Mouse (Mus musculus): ENCODE data around the gene Plcb4. TPM values are rescaled to one million over a fixed set of nuclear protein-coding genes. Genes with fewer than 3 reads are reported as not detected.
A peak's percentile ranks its signal among the peaks of the same experiment; 100 is the strongest.
"Not testable (repeated sequence)": the region's sequence is repeated elsewhere in the genome, so short reads cannot be mapped to it uniquely, and the experiment has no call there.

Gene Plcb4
- polyA plus RNA-seq, 1 experiment from 2014 or later = 26.5 TPM

GRCm38 (mm10) chr2:135966871-135967557 lies 308.2 kb downstream of the Plcb4 start:
- POLR2A ChIA-PET = no interaction called here
- no peaks in the 10 kb centered on the region for H3K27me3 ChIP-seq
- peak; percentile 67 for ATAC-seq
- no peak for DNase-seq (ENCODE audit: low read depth, low spot score)
- CTCF ChIA-PET = interaction anchor here (1.0 to 3.0 kb wide), 8 partner anchors 9 to 602 kb away, joined by 3 to 21 read pairs (median 4); no protein-coding TSS in a partner anchor
- in situ Hi-C loops (cut with MboI; ENCODE audit: low pct_unique_long_range_greater_than_20kb) = no loop called here
- peak; percentile 83 for TF ChIP-seq CTCF (IDR thresholded peaks at IDR 0.05)

- TF ChIP-seq CTCF (IDR thresholded peaks at IDR 0.05) = no peak
- no peaks in the 10 kb centered on the region for H3K27me3 ChIP-seq
- CTCF ChIA-PET = interaction anchor here (1.1 to 3.0 kb wide), 8 partner anchors 10 to 603 kb away, joined by 3 to 21 read pairs (median 4); no protein-coding TSS in a partner anchor
- ATAC-seq (peak; percentile 48), DNase-seq (ENCODE audit: low read depth, low spot score) (peak; percentile 17)
- in situ Hi-C loops (cut with MboI; ENCODE audit: low pct_unique_long_range_greater_than_20kb) = no loop called here
- POLR2A ChIA-PET = no interaction called here
Observed at GRCm38 (mm10) chr2:135968159-135968558, 309.3 kb downstream of the Plcb4 start.

DNA sequence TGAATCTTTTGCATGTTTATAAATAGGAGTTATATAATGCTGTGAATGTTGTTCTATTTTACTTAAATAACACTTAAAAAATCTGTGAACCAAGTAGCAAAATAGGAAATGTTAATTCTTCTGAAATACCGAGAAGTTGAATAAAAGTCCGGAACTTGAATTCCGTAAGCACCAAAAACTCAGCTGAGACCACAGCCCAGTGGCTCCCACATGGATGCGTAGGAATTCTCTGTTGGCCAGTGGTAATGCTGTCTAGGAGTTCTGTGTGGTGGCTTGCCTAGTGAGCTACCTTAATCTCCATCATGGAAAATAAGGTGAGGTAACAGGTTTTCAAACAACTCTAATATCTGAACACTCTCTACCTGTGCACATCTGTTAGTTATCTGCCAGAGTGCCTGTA lies 312.1 kb downstream of the Plcb4 start:
- ChIA-PET POLR2A (interaction anchor here (0.6 to 1.4 kb wide), 2 partner anchors 10 to 201 kb away, joined by 3 read pairs; no protein-coding TSS in a partner anchor), CTCF (interaction anchor here (1.1 to 3.3 kb wide), 2 partner anchors 14 to 31 kb away, joined by 3 to 12 read pairs; no protein-coding TSS in a partner anchor)
- in situ Hi-C loops (cut with MboI; ENCODE audit: low pct_unique_long_range_greater_than_20kb) = loop anchor here (5.0 kb wide), 1 partner anchor 166 kb away; no protein-coding TSS in a partner anchor
- H3K27me3 ChIP-seq = no peaks in the 10 kb centered on the region
- no peak for TF ChIP-seq CTCF (IDR thresholded peaks at IDR 0.05)
- DNase-seq (ENCODE audit: low read depth, low spot score) (no peak), ATAC-seq (no peak)

DNA sequence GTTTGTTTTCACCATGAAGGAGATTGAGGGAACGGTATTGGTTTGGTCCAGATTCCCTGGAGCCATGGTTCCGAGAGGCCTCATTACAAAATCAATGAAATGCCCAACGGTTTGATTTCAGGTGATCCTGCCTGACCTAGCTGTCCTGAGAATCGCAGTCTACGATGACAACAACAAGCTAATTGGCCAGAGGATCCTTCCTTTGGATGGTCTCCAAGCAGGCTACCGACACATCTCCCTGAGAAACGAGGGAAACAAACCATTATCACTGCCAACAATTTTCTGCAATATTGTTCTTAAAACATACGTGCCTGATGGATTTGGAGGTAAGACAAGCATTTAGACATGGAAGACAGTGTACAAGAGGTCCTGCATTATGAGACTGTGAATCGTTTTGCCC lies 317.2 kb downstream of the Plcb4 start:
- in situ Hi-C loops (cut with MboI; ENCODE audit: low pct_unique_long_range_greater_than_20kb) = no loop called here
- no peaks in the 10 kb centered on the region for H3K27me3 ChIP-seq
- CTCF ChIA-PET = interaction anchor here (1.4 kb wide), 1 partner anchor 10 kb away, joined by 3 read pairs; no protein-coding TSS in a partner anchor

GRCm38 (mm10) chr2:135978790-135979189 lies 320.0 kb downstream of the Plcb4 start:
- ChIA-PET POLR2A (no interaction called here), CTCF (interaction anchor here (1.6 kb wide), 1 partner anchor 14 kb away, joined by 4 read pairs; no protein-coding TSS in a partner anchor)
- DNase-seq (ENCODE audit: low read depth, low spot score) (no peak), ATAC-seq (no peak)
- no peak for TF ChIP-seq CTCF (IDR thresholded peaks at IDR 0.05)
- H3K27me3 ChIP-seq = no peaks in the 10 kb centered on the region
- in situ Hi-C loops (cut with MboI; ENCODE audit: low pct_unique_long_range_greater_than_20kb) = no loop called here

More for the DNA sequence above, 317.2 kb downstream of the Plcb4 start:
- no peak for ATAC-seq
- POLR2A ChIA-PET = no interaction called here
- no peak for TF ChIP-seq CTCF (IDR thresholded peaks at IDR 0.05)
- DNase-seq (ENCODE audit: low read depth, low spot score) = no peak

- ChIA-PET POLR2A (interaction anchor here (1.3 kb wide), 1 partner anchor 10 kb away, joined by 3 read pairs; no protein-coding TSS in a partner anchor), CTCF (interaction anchor here (1.3 to 1.9 kb wide), 3 partner anchors 12 to 19 kb away, joined by 4 to 5 read pairs (median 4); no protein-coding TSS in a partner anchor)
- in situ Hi-C loops (cut with MboI; ENCODE audit: low pct_unique_long_range_greater_than_20kb) = no loop called here
- DNase-seq (ENCODE audit: low read depth, low spot score) = no peak
- H3K27me3 ChIP-seq = no peaks in the 10 kb centered on the region
- no peak for ATAC-seq
- TF ChIP-seq CTCF (IDR thresholded peaks at IDR 0.05) = no peak
Observed at GRCm38 (mm10) chr2:135980428-135980827, 321.6 kb downstream of the Plcb4 start.

GRCm38 (mm10) chr2:135983972-135984371 lies 325.2 kb downstream of the Plcb4 start:
- CTCF ChIA-PET = interaction anchor here (1.6 to 3.2 kb wide), 2 partner anchors 10 to 13 kb away, joined by 5 to 12 read pairs; no protein-coding TSS in a partner anchor
- ATAC-seq (no peak), DNase-seq (ENCODE audit: low read depth, low spot score) (no peak)
- H3K27me3 ChIP-seq = no peaks in the 10 kb centered on the region
- in situ Hi-C loops (cut with MboI; ENCODE audit: low pct_unique_long_range_greater_than_20kb) = no loop called here
- POLR2A ChIA-PET = no interaction called here
- no peak for TF ChIP-seq CTCF (IDR thresholded peaks at IDR 0.05)

DNA sequence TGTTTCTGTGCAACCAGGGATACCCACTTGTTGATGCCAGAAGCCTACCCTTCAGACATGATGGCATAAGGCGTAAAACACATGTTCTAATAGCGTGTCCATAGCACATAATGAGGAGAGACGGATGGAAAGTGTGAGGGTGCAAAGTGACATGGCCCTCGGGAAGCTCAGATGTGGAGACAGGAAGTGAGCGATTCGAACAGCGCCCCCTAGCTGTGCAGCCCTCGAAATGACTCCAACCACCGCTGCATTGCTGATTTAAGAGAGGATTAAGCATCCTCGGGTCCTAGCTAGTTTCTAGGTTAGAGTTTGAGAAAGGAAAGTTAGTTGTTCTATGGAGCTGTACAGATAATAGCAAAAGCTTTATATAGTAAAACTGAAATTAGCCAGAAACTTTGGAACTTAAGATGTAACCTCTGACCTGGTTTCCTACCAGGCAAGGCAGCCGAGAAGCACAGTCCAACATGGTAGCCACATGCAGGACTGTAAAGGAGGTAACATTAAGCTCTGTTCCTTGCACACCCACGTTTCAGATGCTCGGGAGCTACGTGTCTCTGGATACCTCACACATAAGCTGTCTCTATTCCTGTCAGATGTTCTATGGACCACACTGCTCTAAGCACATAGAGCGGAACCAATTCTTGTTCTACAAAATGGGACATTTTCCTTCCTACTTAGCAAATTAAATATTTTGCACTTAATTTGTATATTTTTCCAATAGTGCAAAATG lies 326.9 kb downstream of the Plcb4 start:
- peak; percentile 45 for TF ChIP-seq CTCF (IDR thresholded peaks at IDR 0.05)
- in situ Hi-C loops (cut with MboI; ENCODE audit: low pct_unique_long_range_greater_than_20kb) = no loop called here
- no peaks in the 10 kb centered on the region for H3K27me3 ChIP-seq
- POLR2A ChIA-PET = no interaction called here
- CTCF ChIA-PET = interaction anchor here (1.4 to 3.2 kb wide), 3 partner anchors 9 to 14 kb away, joined by 3 to 12 read pairs (median 5); no protein-coding TSS in a partner anchor
- ATAC-seq (no peak), DNase-seq (ENCODE audit: low read depth, low spot score) (no peak)

DNA sequence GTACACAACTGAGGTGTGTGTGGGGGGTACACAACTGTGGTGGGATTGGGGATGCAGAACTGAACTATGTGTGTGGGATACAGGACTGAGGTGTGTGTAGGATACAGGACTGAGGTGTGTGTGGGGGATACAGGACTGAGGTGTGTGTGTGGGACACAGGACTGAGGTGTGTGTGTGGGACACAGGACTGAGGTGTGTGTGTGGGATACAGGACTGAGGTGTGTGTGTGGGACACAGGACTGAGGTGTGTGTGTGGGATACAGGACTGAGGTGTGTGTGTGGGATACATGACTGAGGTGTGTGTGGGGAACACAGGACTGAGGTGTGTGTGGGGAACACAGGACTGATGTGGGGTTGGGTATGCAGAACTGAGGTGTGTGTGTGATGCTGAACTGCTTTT lies 329.7 kb downstream of the Plcb4 start:
- ATAC-seq; DNase-seq (ENCODE audit: low read depth, low spot score); in situ Hi-C loops (cut with MboI; ENCODE audit: low pct_unique_long_range_greater_than_20kb); CTCF ChIA-PET; POLR2A ChIA-PET; H3K27me3 ChIP-seq: not testable (repeated sequence)

DNA sequence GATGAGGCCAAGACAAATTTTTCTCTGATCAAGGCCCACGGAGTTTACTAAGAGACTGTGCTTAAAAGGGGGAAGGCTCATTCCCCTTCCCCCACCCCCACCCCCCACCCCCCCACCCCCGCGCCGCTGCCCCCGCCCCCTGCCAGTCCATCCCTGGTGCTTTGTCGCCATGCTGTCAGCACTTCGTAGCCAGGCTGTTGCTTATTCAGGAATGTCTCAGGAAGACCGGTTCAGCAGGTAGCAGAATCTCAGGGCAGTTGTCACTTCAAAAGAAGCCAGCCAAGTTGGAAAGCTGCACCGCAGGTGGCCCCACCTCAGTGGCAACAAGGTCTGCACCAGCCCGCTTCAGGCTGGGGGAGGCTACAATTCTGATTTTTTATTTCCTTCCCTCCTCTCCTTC lies 331.9 kb downstream of the Plcb4 start:
- CTCF ChIA-PET, POLR2A ChIA-PET, ATAC-seq: not testable (repeated sequence)

More for the DNA sequence above, 331.9 kb downstream of the Plcb4 start:
- H3K27me3 ChIP-seq; in situ Hi-C loops (cut with MboI; ENCODE audit: low pct_unique_long_range_greater_than_20kb); DNase-seq (ENCODE audit: low read depth, low spot score): not testable (repeated sequence)
